Mouse (Mus musculus) mouse embryonic stem cell (cell line): ENCODE results near the gene Yif1b.
"Not testable (repeated sequence)": the region's sequence is repeated elsewhere in the genome, so short reads cannot be mapped to it uniquely, and the experiment has no call there.

ENCODE experiments used
- in situ Hi-C, 2 experiments: fragments of 300-500 bp; cut with MboI; formaldehyde crosslinking; loops; 1 replicate in 1 of 2; 3 replicates in 1 of 2; pipeline ENCODE4 v1.14.3; 2019 to 2020; ENCODE audit warnings: low sequenced_read_pairs in 2 of 2, low pct_unique_long_range_greater_than_20kb in 1 of 2, mixed read lengths in 1 of 2; ENCODE audit not compliant: unreplicated experiment in 1 of 2

The Yif1b gene

GRCm38 (mm10) chr7:29234661-29235060, 3.5 kb upstream of the Yif1b start:
- in situ Hi-C loops: no loop called here

- in situ Hi-C loops: no loop called here
Measured at GRCm38 (mm10) chr7:29236593-29236992, 1.5 kb upstream of the Yif1b start.

- in situ Hi-C loops: not testable (repeated sequence)
Measured at GRCm38 (mm10) chr7:29237596-29237995, 533 bp upstream of the Yif1b start.

- in situ Hi-C loops: no loop called here
Measured at GRCm38 (mm10) chr7:29244732-29245416, 6.7 kb downstream of the Yif1b start.

- in situ Hi-C loops: no loop called here
Measured at GRCm38 (mm10) chr7:29246015-29246414, 7.9 kb downstream of the Yif1b start.

GRCm38 (mm10) chr7:29246619-29247313, 8.6 kb downstream of the Yif1b start:
- in situ Hi-C loops: no loop called here

- in situ Hi-C loops: no loop called here
Measured at GRCm38 (mm10) chr7:29247314-29247700, 9.2 kb downstream of the Yif1b start.

- in situ Hi-C loops: no loop called here
Measured at GRCm38 (mm10) chr7:29247706-29248105, 9.6 kb downstream of the Yif1b start.

GRCm38 (mm10) chr7:29248261-29248841, 10.2 kb downstream of the Yif1b start, which contains the start of gene 2200002D01Rik:
2200002D01Rik (minus strand) TSS chr7:29248466.
- in situ Hi-C loops: no loop called here

GRCm38 (mm10) chr7:29251166-29251565, 13.0 kb downstream of the Yif1b start:
- in situ Hi-C loops: no loop called here

- in situ Hi-C loops: no loop called here
Measured at GRCm38 (mm10) chr7:29253842-29254241, 15.7 kb downstream of the Yif1b start.

- in situ Hi-C loops: no loop called here
Measured at GRCm38 (mm10) chr7:29255875-29256274, 17.7 kb downstream of the Yif1b start.

- in situ Hi-C loops: no loop called here
Measured at GRCm38 (mm10) chr7:29257368-29257767, 19.2 kb downstream of the Yif1b start.

GRCm38 (mm10) chr7:29259781-29260730, 21.9 kb downstream of the Yif1b start:
- in situ Hi-C loops: no loop called here

- in situ Hi-C loops: no loop called here
Measured at GRCm38 (mm10) chr7:29262151-29262550, 24.0 kb downstream of the Yif1b start.

GRCm38 (mm10) chr7:29263831-29264230, 25.7 kb downstream of the Yif1b start:
- in situ Hi-C loops: no loop called here

GRCm38 (mm10) chr7:29265636-29266035, 27.5 kb downstream of the Yif1b start:
- in situ Hi-C loops: no loop called here

- in situ Hi-C loops: no loop called here
Measured at GRCm38 (mm10) chr7:29266931-29267330, 28.8 kb downstream of the Yif1b start.

- in situ Hi-C loops: no loop called here
Measured at GRCm38 (mm10) chr7:29270445-29270844, 32.3 kb downstream of the Yif1b start.
